Mouse (Mus musculus) G1E (cell line): ENCODE results near the gene Polk.

Experiments used
- CTCF ChIP-seq: IDR thresholded peaks from 2 replicates; pipeline ENCODE4 v1.5.1; 2012; ENCODE audit warnings: low read depth, low read length, inconsistent platforms, mixed read lengths
- GATA1 ChIP-seq: IDR thresholded peaks from 2 replicates; pipeline ENCODE4 v1.6.1; 2012; ENCODE audit warnings: borderline replicate concordance, low read length, inconsistent platforms, mixed read lengths
- TAL1 ChIP-seq: conservative IDR thresholded peaks from 2 replicates; pipeline ENCODE4 v1.6.1; 2012; ENCODE audit warnings: low read depth, low read length, inconsistent platforms, mixed read lengths

DNA sequence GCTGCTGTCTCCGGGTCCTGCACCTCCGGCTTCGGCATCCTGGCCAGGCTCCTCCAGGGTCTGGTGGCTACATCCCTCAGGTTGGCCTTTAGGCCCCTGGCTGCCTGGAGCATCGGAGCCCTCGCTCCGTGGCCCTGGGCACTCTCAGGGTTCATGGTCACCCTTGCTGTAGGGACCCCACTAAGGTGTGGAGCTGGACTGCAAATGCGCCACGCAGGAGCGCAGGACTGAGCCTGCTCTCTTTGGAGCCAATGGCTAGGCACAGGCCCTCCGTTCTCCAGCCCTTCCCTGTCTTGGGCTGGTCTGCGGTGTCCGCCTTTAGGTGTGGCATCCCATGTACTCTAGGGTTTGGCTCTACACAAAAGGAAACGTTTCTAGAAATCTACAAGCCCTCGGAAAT lies 71.4 kb downstream of the Polk start, which contains the start of gene Ankdd1b:
- TF ChIP-seq CTCF (no peak), GATA1 (no peak), TAL1 (no peak)
